Mouse (Mus musculus) ovary, adult 18-20 months (tissue): ENCODE results near the gene Gm6465.
"Not testable (repeated sequence)": the region's sequence is repeated elsewhere in the genome, so short reads cannot be mapped to it uniquely, and the experiment has no call there.

Experiments
- DNase-seq: peaks from one replicate; pipeline ENCODE4 v3.0.0; 2022; ENCODE audit warnings: low spot score, mixed read lengths

The Gm6465 gene

DNA sequence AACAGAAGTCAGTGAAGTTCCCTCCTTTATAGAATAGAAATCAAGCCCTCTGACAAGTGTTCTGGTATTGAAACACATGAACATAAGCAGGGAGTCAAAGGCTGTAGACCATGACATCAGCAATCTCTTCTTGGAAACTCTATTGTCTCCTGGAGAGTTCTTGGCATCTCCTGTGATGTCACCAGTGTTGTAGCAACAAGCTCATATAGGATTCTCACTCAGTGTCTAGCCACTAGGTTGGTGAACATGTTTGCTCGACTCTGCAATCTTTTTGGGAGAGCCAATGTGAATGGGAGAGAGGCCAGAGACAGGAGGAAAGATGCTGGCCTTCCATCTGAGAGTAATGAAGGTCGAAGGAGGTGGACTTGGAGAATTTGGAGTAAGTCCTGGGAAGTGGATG, at the start of gene Gm6465:
TSS of gene Gm6465 (plus strand) at position 301 of the 400 bp plus-strand sequence.
- not testable (repeated sequence) for DNase-seq

DNA sequence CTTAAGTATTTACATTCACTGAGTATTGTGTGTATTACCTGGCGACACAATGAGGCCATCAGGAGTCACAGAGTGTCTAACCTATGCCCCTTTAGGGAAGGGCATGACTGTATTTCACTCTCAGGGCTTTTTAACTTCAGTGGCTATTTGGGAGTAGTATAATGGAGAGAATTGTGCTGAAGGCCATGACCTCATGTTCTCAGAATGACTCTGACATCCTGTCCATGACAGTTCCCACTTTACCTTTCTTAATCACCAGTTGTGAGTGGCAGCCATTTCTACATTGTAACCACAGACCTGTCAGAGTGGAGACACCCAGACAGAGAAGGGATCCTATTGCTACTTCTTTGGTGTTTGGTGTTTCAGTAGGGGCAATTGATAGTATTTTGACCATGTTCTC, 485 bp downstream of the Gm6465 start:
- not testable (repeated sequence) for DNase-seq

DNA sequence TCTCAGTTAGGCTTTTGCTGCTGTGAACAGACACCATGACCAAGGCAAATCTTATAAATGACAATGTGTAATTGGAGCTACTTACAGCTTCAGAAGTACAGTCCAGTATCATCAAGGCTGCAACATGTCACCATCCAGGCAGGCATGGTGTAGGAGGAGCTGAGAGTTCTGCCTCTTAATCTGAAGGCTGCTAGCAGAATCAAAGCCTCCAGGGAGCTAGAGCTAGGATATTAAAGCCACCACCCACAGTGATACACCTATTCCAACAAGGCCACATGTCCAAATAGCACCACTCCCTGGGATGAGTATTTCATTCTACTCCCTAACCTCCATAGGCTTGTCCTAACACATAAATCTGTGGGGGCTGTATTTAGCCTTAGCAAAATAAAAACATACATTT, 12.6 kb downstream of the Gm6465 start:
- not testable (repeated sequence) for DNase-seq
